Mouse (Mus musculus): ENCODE measurements around the gene Vmn2r41. TPM values are rescaled to one million over a fixed set of nuclear protein-coding genes. Genes with fewer than 3 reads are reported as not detected.

Vmn2r41 gene
- polyA plus RNA-seq (2012; rRNA removed; ENCODE audit: low replicate concordance) = not detected in 2 replicates

DNA sequence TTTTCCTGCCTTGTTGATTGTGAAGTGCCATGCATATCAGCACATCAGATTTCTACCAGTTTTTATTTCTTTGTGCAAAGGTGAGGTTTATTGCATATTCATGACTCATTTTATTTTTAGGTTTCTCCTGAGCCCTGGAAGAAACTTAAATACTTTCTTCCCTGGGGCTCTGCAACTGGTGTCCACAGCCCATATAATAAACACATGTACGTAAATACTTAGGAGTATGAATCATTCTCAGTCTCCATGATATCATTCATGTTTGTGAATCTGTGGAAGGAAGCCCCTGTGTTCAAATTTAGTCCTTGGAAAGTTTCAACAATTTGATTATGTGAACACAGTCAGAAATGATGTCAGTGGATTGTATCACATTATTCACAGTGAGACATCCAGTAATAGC, at the start of gene Vmn2r41:
Gene Vmn2r41, minus strand, starts transcription at position 101 of the 400 bp plus-strand sequence.

DNA sequence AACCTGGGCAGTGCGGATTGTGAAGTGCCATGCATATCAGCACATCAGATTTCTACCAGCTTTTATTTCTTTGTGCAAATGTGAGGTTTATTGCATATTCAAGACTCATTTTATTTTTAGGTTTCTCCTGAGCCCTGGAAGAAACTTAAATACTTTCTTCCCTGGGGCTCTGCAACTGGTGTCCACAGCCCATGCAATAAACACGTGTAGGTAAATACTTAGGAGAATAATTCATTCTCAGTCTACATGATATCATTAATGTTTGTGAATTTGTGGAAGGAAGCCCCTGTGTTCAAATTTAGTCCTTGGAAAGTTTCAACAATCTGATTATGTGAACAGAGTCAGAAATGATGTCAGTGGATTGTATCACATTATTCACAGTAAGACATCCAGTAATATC, 38.8 kb upstream of the Vmn2r41 start, which contains the start of gene Vmn2r42:
Gene Vmn2r42, minus strand, starts transcription at position 101 of the 400 bp plus-strand sequence.

Other genes with a start within 250 kb of the Vmn2r41 start
- not detected in 2 replicates for gene Vmn2r42, start 38.7 kb upstream of the Vmn2r41 start, polyA plus RNA-seq (2012; rRNA removed; ENCODE audit: low replicate concordance)
- gene Vmn2r43, start 98.9 kb upstream of the Vmn2r41 start, polyA plus RNA-seq (2012; rRNA removed; ENCODE audit: low replicate concordance) = not detected in 2 replicates
- gene Vmn2r44, start 221.7 kb upstream of the Vmn2r41 start, polyA plus RNA-seq (2012; rRNA removed; ENCODE audit: low replicate concordance) = not detected in 2 replicates

All from subcutaneous adipose tissue, adult 2 months (tissue).